Mouse (Mus musculus): ENCODE measurements around the gene Zfp715.
"Not testable (repeated sequence)": the region's sequence is repeated elsewhere in the genome, so short reads cannot be mapped to it uniquely, and the experiment has no call there.

- not testable (repeated sequence) for TF ChIP-seq CTCF, POLR2A (IDR thresholded peaks at IDR 0.05; ENCODE audit: insufficient read depth, low read depth, low read length)
Measured at GRCm38 (mm10) chr7:43349623-43350022, 36.5 kb upstream of the Zfp715 start.
